Mouse (Mus musculus) limb, embryonic 10.5 days (tissue): ENCODE measurements around the gene Crat. TPM values are rescaled to one million over a fixed set of nuclear protein-coding genes. Genes with fewer than 3 reads are reported as not detected.

Source experiments
- DNase-seq: peaks from one replicate; pipeline ENCODE4 v3.0.0-alpha.2; 2017; ENCODE audit warnings: low spot score
- H3K27ac ChIP-seq: fragments of 300-500 bp; sonication (generic); 2 replicates; pipeline ENCODE4 v1.5.1; 2016; ENCODE audit warnings: mild to moderate bottlenecking
- H3K27me3 ChIP-seq: fragments of 300-500 bp; sonication (generic); 2 replicates; pipeline ENCODE4 v1.6.1; 2016; ENCODE audit warnings: low read depth, mild to moderate bottlenecking; ENCODE audit not compliant: poor library complexity, severe bottlenecking
- H3K36me3 ChIP-seq: fragments of 300-500 bp; sonication (generic); 2 replicates; pipeline ENCODE4 v1.6.1; 2016; ENCODE audit warnings: mild to moderate bottlenecking, moderate library complexity
- H3K4me1 ChIP-seq: fragments of 300-500 bp; sonication (generic); 2 replicates; pipeline ENCODE4 v1.6.1; 2016
- H3K4me3 ChIP-seq: fragments of 300-500 bp; sonication (generic); 2 replicates; pipeline ENCODE4 v1.5.1; 2016; ENCODE audit warnings: mild to moderate bottlenecking, moderate library complexity
- H3K9me3 ChIP-seq: fragments of 300-500 bp; sonication (generic); replicated peaks from 2 replicates; pipeline ENCODE4 v1.6.1; 2016; ENCODE audit warnings: mild to moderate bottlenecking
- WGBS: fragments of 180-500 bp; shearing (Covaris S2); methylation state at CpG from one replicate; pipeline ENCODE4 v1.1.7; 2016; 5-methylcytosine and 5-hydroxymethylcytosine counted together
- polyA plus RNA-seq: library from polyadenylated mRNA; unstranded; fragments of >200 nt; fragmentation: Nextera tagmentation; extraction: Ambion mirVana; gene quantifications from 2 replicates; pipeline ENCODE4 v1.2.1, GENCODE M21; 2016

Crat gene
- polyA plus RNA-seq, result 21.9 and 22.9 TPM in 2 replicates

- H3K9me3 ChIP-seq, result no peaks in the 10 kb centered on the region
- peak within 1 kb of the TSS; percentile 83 for H3K4me3 ChIP-seq
- peak; percentile 87 for DNase-seq
- H3K4me1 ChIP-seq, result peaks cover 43% of the 10 kb centered on the region
- H3K27ac ChIP-seq, result peak within 1 kb of the TSS; percentile 98
- WGBS, result 1% methylated on average over 58 of the region's 58 CpGs
- H3K36me3 ChIP-seq, result peaks cover 4% of the 10 kb centered on the region; the same call in 1 of the 2 replicates
- H3K27me3 ChIP-seq, result peaks cover 16% of the 10 kb centered on the region
These were observed at the start of gene Crat for GRCm38 (mm10) chr2:30415157-30415935. Crat (minus strand) TSS chr2:30415813.

- DNase-seq, result no peak
- H3K27me3 ChIP-seq, result peaks cover 12% of the 10 kb centered on the region
- peak overlapping the region; percentile 75; the same call in 1 of the 2 replicates for H3K27ac ChIP-seq
- H3K4me3 ChIP-seq, result peak overlapping the region; percentile 40
- peaks cover 55% of the 10 kb centered on the region for H3K4me1 ChIP-seq
- H3K9me3 ChIP-seq, result no peaks in the 10 kb centered on the region
- no peaks in the 10 kb centered on the region for H3K36me3 ChIP-seq
- WGBS, result 74% methylated on average over 5 of the region's 5 CpGs
These were observed 48.8 kb upstream of the Crat start for GRCm38 (mm10) chr2:30464411-30464810.

GRCm38 (mm10) chr2:30463904-30464330 lies 48.3 kb upstream of the Crat start:
- Histone ChIP-seq H3K9me3 (no peaks in the 10 kb centered on the region), H3K27ac (peak overlapping the region; percentile 75), H3K27me3 (peaks cover 8% of the 10 kb centered on the region), H3K4me1 (peaks cover 50% of the 10 kb centered on the region), H3K4me3 (peak overlapping the region; percentile 40), H3K36me3 (peaks cover 4% of the 10 kb centered on the region)
- peak; percentile 59 for DNase-seq
- WGBS, result 4% methylated on average over 9 of the region's 9 CpGs

- DNase-seq, result peak; percentile 53
- no peaks in the 10 kb centered on the region for H3K9me3 ChIP-seq
- peaks cover 44% of the 10 kb centered on the region for H3K4me1 ChIP-seq
- WGBS, result 25% methylated on average over 5 of the region's 5 CpGs
- peaks cover 6% of the 10 kb centered on the region for H3K36me3 ChIP-seq
- peak overlapping the region; percentile 75 for H3K27ac ChIP-seq
- peaks cover 2% of the 10 kb centered on the region; the same call in 1 of the 2 replicates for H3K27me3 ChIP-seq
- H3K4me3 ChIP-seq, result peak overlapping the region; percentile 40
These were observed 47.7 kb upstream of the Crat start for GRCm38 (mm10) chr2:30463341-30463761.

GRCm38 (mm10) chr2:30459241-30459640 lies 43.6 kb upstream of the Crat start:
- H3K36me3 ChIP-seq, result peaks cover 11% of the 10 kb centered on the region
- no peak overlapping the region for H3K27ac ChIP-seq
- DNase-seq, result no peak
- H3K4me3 ChIP-seq, result no peak overlapping the region
- H3K4me1 ChIP-seq, result peaks cover 24% of the 10 kb centered on the region
- no peaks in the 10 kb centered on the region for H3K9me3 ChIP-seq
- 89% methylated on average over 6 of the region's 6 CpGs for WGBS
- H3K27me3 ChIP-seq, result no peaks in the 10 kb centered on the region

- DNase-seq, result no peak
- Histone ChIP-seq H3K4me1 (peaks cover 15% of the 10 kb centered on the region), H3K27ac (0 out of 2 replicates have a peak overlapping the region, but pooled peaks have one; percentile 7), H3K4me3 (no peak overlapping the region), H3K27me3 (no peaks in the 10 kb centered on the region), H3K36me3 (peaks cover 20% of the 10 kb centered on the region), H3K9me3 (no peaks in the 10 kb centered on the region)
- 92% methylated on average over 6 of the region's 6 CpGs for WGBS
These were observed 42.7 kb upstream of the Crat start for GRCm38 (mm10) chr2:30458349-30458748.

GRCm38 (mm10) chr2:30456104-30456980 lies 40.7 kb upstream of the Crat start:
- Histone ChIP-seq H3K27ac (0 out of 2 replicates have a peak overlapping the region, but pooled peaks have one; percentile 19), H3K4me1 (peaks cover 11% of the 10 kb centered on the region; the same call in 1 of the 2 replicates), H3K27me3 (no peaks in the 10 kb centered on the region), H3K9me3 (no peaks in the 10 kb centered on the region), H3K36me3 (peaks cover 28% of the 10 kb centered on the region), H3K4me3 (no peak overlapping the region)
- DNase-seq, result no peak
- 75% methylated on average over 13 of the region's 13 CpGs for WGBS

GRCm38 (mm10) chr2:30454587-30454986 lies 39.0 kb upstream of the Crat start:
- no peak overlapping the region for H3K27ac ChIP-seq
- no peak for DNase-seq
- peaks cover 8% of the 10 kb centered on the region for H3K9me3 ChIP-seq
- H3K4me1 ChIP-seq, result peaks cover 11% of the 10 kb centered on the region; the same call in 1 of the 2 replicates
- 85% methylated on average over 5 of the region's 5 CpGs for WGBS
- peaks cover 40% of the 10 kb centered on the region for H3K36me3 ChIP-seq
- H3K27me3 ChIP-seq, result no peaks in the 10 kb centered on the region
- no peak overlapping the region for H3K4me3 ChIP-seq

GRCm38 (mm10) chr2:30453570-30453969 lies 38.0 kb upstream of the Crat start:
- Histone ChIP-seq H3K36me3 (peaks cover 43% of the 10 kb centered on the region), H3K27ac (0 out of 2 replicates have a peak overlapping the region, but pooled peaks have one; percentile 16), H3K9me3 (peaks cover 8% of the 10 kb centered on the region), H3K4me3 (no peak overlapping the region), H3K27me3 (no peaks in the 10 kb centered on the region), H3K4me1 (peaks cover 11% of the 10 kb centered on the region)
- DNase-seq, result no peak
- 92% methylated on average over 3 of the region's 3 CpGs for WGBS

GRCm38 (mm10) chr2:30451525-30451924 lies 35.9 kb upstream of the Crat start:
- Histone ChIP-seq H3K27me3 (no peaks in the 10 kb centered on the region), H3K9me3 (peaks cover 8% of the 10 kb centered on the region), H3K4me3 (no peak overlapping the region), H3K4me1 (peaks cover 23% of the 10 kb centered on the region), H3K36me3 (peaks cover 64% of the 10 kb centered on the region), H3K27ac (no peak overlapping the region)
- 85% methylated on average over 3 of the region's 3 CpGs for WGBS
- no peak for DNase-seq

GRCm38 (mm10) chr2:30450530-30450929 lies 34.9 kb upstream of the Crat start:
- Histone ChIP-seq H3K9me3 (peaks cover 8% of the 10 kb centered on the region), H3K36me3 (peaks cover 74% of the 10 kb centered on the region), H3K4me1 (peaks cover 26% of the 10 kb centered on the region), H3K27me3 (no peaks in the 10 kb centered on the region), H3K27ac (no peak overlapping the region), H3K4me3 (no peak overlapping the region)
- WGBS, result 46% methylated on average over 1 of the region's 1 CpGs
- DNase-seq, result no peak

GRCm38 (mm10) chr2:30448371-30448770 lies 32.8 kb upstream of the Crat start:
- WGBS, result 86% methylated on average over 7 of the region's 7 CpGs
- Histone ChIP-seq H3K27ac (no peak overlapping the region), H3K4me1 (peaks cover 48% of the 10 kb centered on the region), H3K4me3 (no peak overlapping the region), H3K27me3 (no peaks in the 10 kb centered on the region), H3K36me3 (peaks cover 80% of the 10 kb centered on the region), H3K9me3 (peaks cover 8% of the 10 kb centered on the region)
- DNase-seq, result no peak
